Mouse (Mus musculus): Measurements from ENCODE around the gene Tnpo1. TPM values are rescaled to one million over a fixed set of nuclear protein-coding genes. Genes with fewer than 3 reads are reported as not detected.

The Tnpo1 gene
- polyA plus RNA-seq, 1 experiment from 2014 or later = 75.1 TPM

DNA sequence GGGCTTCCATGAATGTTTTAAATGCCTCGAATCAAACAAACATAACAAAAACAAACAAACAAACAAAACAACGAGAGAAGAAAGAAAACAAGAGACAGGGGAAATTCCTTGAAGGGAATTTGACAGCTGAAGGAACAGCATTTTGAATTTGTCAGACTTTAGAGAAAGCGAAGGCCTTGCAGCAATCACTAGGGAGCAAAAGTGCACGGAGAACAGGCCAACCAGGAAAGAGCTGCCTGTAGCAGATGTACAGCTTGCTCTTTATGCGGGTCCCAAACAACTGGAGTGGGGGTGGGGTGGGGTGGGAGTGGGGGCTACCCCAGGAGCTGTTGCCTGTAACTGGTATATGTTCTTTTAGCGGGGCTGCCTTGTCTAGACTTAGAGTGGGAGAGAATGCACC is 16.2 kb upstream of the Tnpo1 start:
- H3K9ac ChIP-seq (replicated peaks; ENCODE audit: low read depth, low read length) = no peak overlapping the region
- H3K4me3 ChIP-seq (ENCODE audit: low read depth, low read length) = no peak overlapping the region
- WGBS = 44% methylated on average over 6 of the region's 6 CpGs
- H3K27me3 ChIP-seq (ENCODE audit: control insufficient read depth, insufficient read depth, low read length) = no peaks in the 10 kb centered on the region
- no peaks in the 10 kb centered on the region for H3K4me1 ChIP-seq (ENCODE audit: control insufficient read depth, insufficient read depth, low read length)
- H3K9me3 ChIP-seq (ENCODE audit: control insufficient read depth, low read depth, low read length) = no peaks in the 10 kb centered on the region
- no peak overlapping the region for H3K27ac ChIP-seq (ENCODE audit: low read length)
- no peak for ATAC-seq (ENCODE audit: insufficient number of reproducible peaks, insufficient read depth, low FRiP score, low read depth)
- no peak overlapping the region; the same call in 1 of the 2 replicates for H3K4me2 ChIP-seq (replicated peaks; ENCODE audit: low read depth, low read length)
- H3K36me3 ChIP-seq (ENCODE audit: control insufficient read depth, insufficient read depth, low read length) = no peaks in the 10 kb centered on the region

DNA sequence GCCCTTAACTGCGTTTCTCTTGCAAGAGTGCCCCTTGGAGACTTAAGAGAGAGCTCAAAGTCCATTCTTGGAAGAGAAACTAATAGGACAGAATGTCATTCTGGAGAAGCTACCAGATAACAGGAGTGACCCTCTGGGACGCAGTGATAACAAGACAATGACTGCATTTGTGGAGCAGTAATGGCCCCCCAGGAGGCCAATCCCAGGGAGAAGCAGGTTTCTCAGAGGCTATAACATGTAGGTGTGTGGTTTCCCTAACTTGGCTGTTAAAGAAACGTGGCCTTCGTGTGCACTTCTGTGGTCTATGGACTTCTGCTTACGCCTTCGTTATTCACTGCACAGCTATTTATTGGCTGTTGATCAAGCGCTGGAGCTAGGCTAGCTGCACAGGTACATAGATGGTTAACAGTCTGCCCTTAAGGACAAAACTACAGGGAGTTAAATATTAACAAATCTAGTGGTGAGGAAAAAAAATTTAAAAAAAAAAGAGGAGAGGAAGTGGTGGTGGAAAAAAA is 15.7 kb upstream of the Tnpo1 start:
- peak; percentile 74; the same call in 1 of the 2 replicates for ATAC-seq (ENCODE audit: insufficient number of reproducible peaks, insufficient read depth, low FRiP score, low read depth)
- H3K4me3 ChIP-seq (ENCODE audit: low read depth, low read length) = no peak overlapping the region
- no peaks in the 10 kb centered on the region for H3K9me3 ChIP-seq (ENCODE audit: control insufficient read depth, low read depth, low read length)
- WGBS = 66% methylated on average over 7 of the region's 7 CpGs
- H3K4me1 ChIP-seq (ENCODE audit: control insufficient read depth, insufficient read depth, low read length) = no peaks in the 10 kb centered on the region
- H3K9ac ChIP-seq (replicated peaks; ENCODE audit: low read depth, low read length) = no peak overlapping the region
- no peaks in the 10 kb centered on the region for H3K27me3 ChIP-seq (ENCODE audit: control insufficient read depth, insufficient read depth, low read length)
- no peak overlapping the region for H3K4me2 ChIP-seq (replicated peaks; ENCODE audit: low read depth, low read length)
- H3K27ac ChIP-seq (ENCODE audit: low read length) = no peak overlapping the region
- H3K36me3 ChIP-seq (ENCODE audit: control insufficient read depth, insufficient read depth, low read length) = no peaks in the 10 kb centered on the region

DNA sequence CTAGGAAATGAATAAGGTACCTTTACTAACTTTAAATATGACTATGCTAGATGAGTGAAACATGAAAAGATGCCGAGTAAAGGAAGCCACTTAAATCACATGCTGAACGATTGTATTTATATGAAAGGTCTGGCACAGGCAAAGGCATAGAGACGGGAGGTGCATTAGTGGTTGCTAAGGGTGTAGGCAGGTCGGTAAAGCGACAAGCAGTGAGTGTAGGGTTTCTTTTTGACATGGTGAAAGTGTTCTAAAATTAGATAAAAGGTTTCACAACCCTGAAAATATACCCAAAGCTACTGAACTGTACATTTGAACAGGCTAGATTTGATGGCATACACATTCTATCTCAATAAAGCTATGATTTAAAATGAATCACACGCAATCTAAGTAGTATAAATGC is 10.9 kb upstream of the Tnpo1 start:
- no peak overlapping the region for H3K4me2 ChIP-seq (replicated peaks; ENCODE audit: low read depth, low read length)
- H3K9me3 ChIP-seq (ENCODE audit: control insufficient read depth, low read depth, low read length) = no peaks in the 10 kb centered on the region
- 71% methylated on average over 6 of the region's 6 CpGs for WGBS
- H3K4me1 ChIP-seq (ENCODE audit: control insufficient read depth, insufficient read depth, low read length) = no peaks in the 10 kb centered on the region
- ATAC-seq (ENCODE audit: insufficient number of reproducible peaks, insufficient read depth, low FRiP score, low read depth) = no peak
- H3K36me3 ChIP-seq (ENCODE audit: control insufficient read depth, insufficient read depth, low read length) = no peaks in the 10 kb centered on the region
- no peak overlapping the region for H3K4me3 ChIP-seq (ENCODE audit: low read depth, low read length)
- no peaks in the 10 kb centered on the region for H3K27me3 ChIP-seq (ENCODE audit: control insufficient read depth, insufficient read depth, low read length)
- H3K27ac ChIP-seq (ENCODE audit: low read length) = no peak overlapping the region
- H3K9ac ChIP-seq (replicated peaks; ENCODE audit: low read depth, low read length) = no peak overlapping the region

DNA sequence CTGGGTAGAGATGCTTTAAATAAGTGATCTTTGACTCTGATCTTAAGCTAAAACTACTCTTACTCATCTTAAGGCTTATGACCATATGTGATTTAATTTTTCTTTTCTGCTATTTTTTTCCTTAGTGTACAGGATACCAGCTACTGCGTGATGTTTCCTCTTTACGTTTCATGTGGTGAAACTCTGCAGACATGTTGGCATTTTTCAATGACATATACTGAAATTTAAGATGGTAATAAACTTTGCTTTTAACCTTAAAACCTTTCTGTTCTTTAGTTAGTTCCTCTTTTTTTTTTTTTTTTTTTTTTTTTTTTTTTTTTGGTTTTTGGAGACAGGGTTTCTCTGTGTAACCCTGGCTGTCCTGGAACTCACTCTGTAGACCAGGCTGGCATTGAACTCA is 2.7 kb upstream of the Tnpo1 start:
- H3K27me3 ChIP-seq (ENCODE audit: control insufficient read depth, insufficient read depth, low read length) = no peaks in the 10 kb centered on the region
- no peaks in the 10 kb centered on the region for H3K9me3 ChIP-seq (ENCODE audit: control insufficient read depth, low read depth, low read length)
- ATAC-seq (ENCODE audit: insufficient number of reproducible peaks, insufficient read depth, low FRiP score, low read depth) = no peak
- 0 out of 2 replicates have a peak, but pooled peaks cover 4% of the 10 kb centered on the region for H3K4me1 ChIP-seq (ENCODE audit: control insufficient read depth, insufficient read depth, low read length)
- no peak overlapping the region for H3K27ac ChIP-seq (ENCODE audit: low read length)
- no peak overlapping the region for H3K4me2 ChIP-seq (replicated peaks; ENCODE audit: low read depth, low read length)
- H3K36me3 ChIP-seq (ENCODE audit: control insufficient read depth, insufficient read depth, low read length) = no peaks in the 10 kb centered on the region
- no peak overlapping the region for H3K4me3 ChIP-seq (ENCODE audit: low read depth, low read length)
- 80% methylated on average over 2 of the region's 2 CpGs for WGBS
- no peak overlapping the region for H3K9ac ChIP-seq (replicated peaks; ENCODE audit: low read depth, low read length)

DNA sequence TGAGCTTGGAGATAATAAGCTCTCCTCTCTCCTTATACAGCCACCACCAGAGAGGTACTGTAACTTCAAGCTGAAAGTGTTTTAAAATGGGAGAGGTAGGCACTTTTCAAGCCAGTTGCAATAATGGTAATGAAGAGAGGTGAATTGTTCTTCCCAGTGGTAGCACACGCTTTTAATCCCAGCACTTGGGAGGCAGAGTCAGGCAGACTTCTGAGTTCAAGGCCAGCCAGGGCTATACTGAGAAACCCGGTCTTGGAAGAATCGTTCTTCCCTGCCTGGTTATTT is 716 bp upstream of the Tnpo1 start:
- Histone ChIP-seq H3K9ac (replicated peaks; ENCODE audit: low read depth, low read length) (no peak overlapping the region), H3K4me1 (ENCODE audit: control insufficient read depth, insufficient read depth, low read length) (0 out of 2 replicates have a peak, but pooled peaks cover 4% of the 10 kb centered on the region), H3K4me2 (replicated peaks; ENCODE audit: low read depth, low read length) (peak overlapping the region; percentile 72; the same call in 1 of the 2 replicates), H3K4me3 (ENCODE audit: low read depth, low read length) (peak overlapping the region; percentile 100), H3K36me3 (ENCODE audit: control insufficient read depth, insufficient read depth, low read length) (no peaks in the 10 kb centered on the region; the same call in 1 of the 2 replicates), H3K9me3 (ENCODE audit: control insufficient read depth, low read depth, low read length) (no peaks in the 10 kb centered on the region), H3K27ac (ENCODE audit: low read length) (peak overlapping the region; percentile 99), H3K27me3 (ENCODE audit: control insufficient read depth, insufficient read depth, low read length) (no peaks in the 10 kb centered on the region)
- ATAC-seq (ENCODE audit: insufficient number of reproducible peaks, insufficient read depth, low FRiP score, low read depth) = no peak
- 71% methylated on average over 3 of the region's 3 CpGs for WGBS

DNA sequence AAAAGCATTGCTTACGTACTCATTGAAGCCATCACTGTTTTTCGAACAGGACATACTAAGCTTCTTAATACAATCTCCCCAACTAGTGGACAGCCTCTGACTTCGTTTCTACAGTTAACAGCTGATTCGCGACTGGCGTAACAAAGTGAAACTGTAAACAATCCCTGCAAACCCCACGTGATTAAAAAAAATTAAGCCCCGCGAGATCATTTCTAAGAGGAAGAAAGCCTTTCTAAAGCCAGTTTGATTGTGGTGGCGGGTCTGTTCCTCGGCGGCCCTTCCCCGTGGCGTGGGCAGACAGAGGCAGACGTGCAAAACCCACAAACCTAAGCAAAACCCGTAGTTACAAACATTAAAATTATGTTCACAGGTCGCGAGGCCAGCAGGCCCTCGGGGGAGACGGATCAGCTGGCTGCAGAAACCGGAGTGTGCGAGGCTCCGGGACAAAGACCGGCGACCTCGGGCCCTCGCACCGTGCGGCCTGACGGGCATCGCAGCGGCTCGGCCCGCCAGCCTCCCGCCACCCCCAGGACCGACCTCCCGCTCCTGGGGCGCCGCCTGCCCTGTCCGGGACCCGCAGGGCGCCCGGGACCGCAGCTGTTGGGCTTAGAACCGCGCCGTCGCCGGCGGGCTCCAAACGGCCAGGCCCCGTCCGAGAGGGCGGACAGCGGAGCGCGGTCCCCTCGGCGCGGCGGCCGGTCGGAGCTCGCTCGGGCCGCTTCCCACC is 535 bp downstream of the Tnpo1 start:
- Histone ChIP-seq H3K36me3 (ENCODE audit: control insufficient read depth, insufficient read depth, low read length) (no peaks in the 10 kb centered on the region; the same call in 1 of the 2 replicates), H3K9ac (replicated peaks; ENCODE audit: low read depth, low read length) (peak overlapping the region; percentile 100), H3K4me1 (ENCODE audit: control insufficient read depth, insufficient read depth, low read length) (0 out of 2 replicates have a peak, but pooled peaks cover 9% of the 10 kb centered on the region), H3K9me3 (ENCODE audit: control insufficient read depth, low read depth, low read length) (no peaks in the 10 kb centered on the region), H3K27me3 (ENCODE audit: control insufficient read depth, insufficient read depth, low read length) (no peaks in the 10 kb centered on the region), H3K4me3 (ENCODE audit: low read depth, low read length) (peak overlapping the region; percentile 100), H3K27ac (ENCODE audit: low read length) (peak overlapping the region; percentile 99), H3K4me2 (replicated peaks; ENCODE audit: low read depth, low read length) (peak overlapping the region; percentile 89)
- WGBS = under 1% methylated on average over 64 of the region's 66 CpGs
- peak; percentile 12 for ATAC-seq (ENCODE audit: insufficient number of reproducible peaks, insufficient read depth, low FRiP score, low read depth)

DNA sequence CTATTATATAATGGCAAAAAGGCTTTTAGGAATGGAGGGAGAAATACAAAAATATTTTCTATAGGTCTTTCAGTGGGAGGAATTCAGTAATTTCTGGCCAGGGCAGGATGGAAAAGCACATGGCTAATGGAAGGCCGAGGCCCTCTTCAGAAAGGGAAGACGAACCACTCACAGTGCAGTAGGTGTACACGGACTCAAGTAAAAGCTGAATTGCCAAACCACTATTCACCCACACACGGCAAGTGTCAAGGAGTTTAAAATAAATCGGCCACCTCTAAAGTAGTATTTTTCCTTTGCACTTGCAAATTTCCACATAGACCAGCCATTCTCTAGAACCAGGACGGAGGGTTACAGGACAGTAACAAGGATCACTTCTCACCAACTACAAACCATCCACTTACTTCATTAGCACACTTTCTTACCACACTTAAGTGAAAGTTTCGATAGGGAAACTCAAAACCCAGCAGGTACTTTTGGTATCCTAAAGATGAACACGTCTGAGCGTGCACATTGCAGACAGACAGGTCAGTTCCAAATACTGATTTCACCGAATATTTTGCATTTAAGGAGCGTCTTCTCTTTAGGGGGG is 1.2 kb downstream of the Tnpo1 start:
- Histone ChIP-seq H3K4me3 (ENCODE audit: low read depth, low read length) (peak overlapping the region; percentile 100), H3K9ac (replicated peaks; ENCODE audit: low read depth, low read length) (peak overlapping the region; percentile 100), H3K27me3 (ENCODE audit: control insufficient read depth, insufficient read depth, low read length) (no peaks in the 10 kb centered on the region), H3K27ac (ENCODE audit: low read length) (peak overlapping the region; percentile 99; the same call in 1 of the 2 replicates), H3K4me2 (replicated peaks; ENCODE audit: low read depth, low read length) (peak overlapping the region; percentile 89), H3K4me1 (ENCODE audit: control insufficient read depth, insufficient read depth, low read length) (0 out of 2 replicates have a peak, but pooled peaks cover 9% of the 10 kb centered on the region), H3K36me3 (ENCODE audit: control insufficient read depth, insufficient read depth, low read length) (no peaks in the 10 kb centered on the region; the same call in 1 of the 2 replicates), H3K9me3 (ENCODE audit: control insufficient read depth, low read depth, low read length) (no peaks in the 10 kb centered on the region)
- 12% methylated on average over 11 of the region's 11 CpGs for WGBS
- ATAC-seq (ENCODE audit: insufficient number of reproducible peaks, insufficient read depth, low FRiP score, low read depth) = no peak

DNA sequence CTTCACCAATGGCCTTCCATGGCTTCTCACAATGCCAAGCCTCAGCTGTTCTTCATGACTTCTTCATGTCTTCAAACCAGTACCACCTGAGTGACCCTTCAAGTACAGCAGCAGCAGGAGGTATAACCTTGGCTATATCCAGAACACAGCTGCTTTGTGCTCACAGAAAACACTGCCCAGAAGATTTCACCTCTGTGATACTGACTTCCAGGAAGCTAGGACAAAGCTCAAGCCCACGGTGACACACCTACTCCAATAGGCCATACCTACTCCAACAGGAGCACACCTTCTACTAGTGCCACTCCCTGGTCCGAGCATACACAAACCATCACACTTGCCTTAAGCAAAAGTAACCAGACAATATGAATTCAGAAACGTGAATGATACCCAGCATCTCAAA is 3.4 kb downstream of the Tnpo1 start:
- no peak overlapping the region for H3K4me2 ChIP-seq (replicated peaks; ENCODE audit: low read depth, low read length)
- whole genome bisulfite sequencing = 82% methylated on average over 3 of the region's 3 CpGs
- no peak overlapping the region for H3K9ac ChIP-seq (replicated peaks; ENCODE audit: low read depth, low read length)
- no peak for ATAC-seq (ENCODE audit: insufficient number of reproducible peaks, insufficient read depth, low FRiP score, low read depth)
- H3K27me3 ChIP-seq (ENCODE audit: control insufficient read depth, insufficient read depth, low read length) = no peaks in the 10 kb centered on the region
- H3K9me3 ChIP-seq (ENCODE audit: control insufficient read depth, low read depth, low read length) = no peaks in the 10 kb centered on the region
- H3K4me3 ChIP-seq (ENCODE audit: low read depth, low read length) = no peak overlapping the region
- H3K4me1 ChIP-seq (ENCODE audit: control insufficient read depth, insufficient read depth, low read length) = 0 out of 2 replicates have a peak, but pooled peaks cover 9% of the 10 kb centered on the region
- H3K27ac ChIP-seq (ENCODE audit: low read length) = no peak overlapping the region
- H3K36me3 ChIP-seq (ENCODE audit: control insufficient read depth, insufficient read depth, low read length) = no peaks in the 10 kb centered on the region; the same call in 1 of the 2 replicates

Measured in stomach, embryonic 14.5 days (tissue).